Mouse (Mus musculus) neutrophil, adult 5-6 weeks (primary cell): ENCODE data around the gene Eif2b2. TPM values are rescaled to one million over a fixed set of nuclear protein-coding genes. Genes with fewer than 3 reads are reported as not detected.

ENCODE experiments used
- ATAC-seq: fragments of 151-379, 151-347 bp; 2 replicates; pipeline ENCODE4 v1.8.0; 2017; ENCODE audit warnings: mild to moderate bottlenecking, moderate TSS enrichment; ENCODE audit not compliant: insufficient number of reproducible peaks, poor library complexity, low FRiP score, severe bottlenecking; ENCODE audit errors: extremely low read depth
- total RNA-seq: library from RNA; stranded (forward); fragments of 200-1000 nt; gene quantifications from 2 replicates; pipeline ENCODE4 v1.2.3, GENCODE M21; 2017

Gene Eif2b2
- total RNA-seq, 1 experiment from 2014 or later: 55.7 TPM

GRCm38 (mm10) chr12:85227227-85227626 lies 7.9 kb downstream of the Eif2b2 start:
- no peak for ATAC-seq

GRCm38 (mm10) chr12:85227876-85228599 lies 8.8 kb downstream of the Eif2b2 start:
- no peak for ATAC-seq

GRCm38 (mm10) chr12:85233376-85234358 lies 14.4 kb downstream of the Eif2b2 start:
- no peak for ATAC-seq

GRCm38 (mm10) chr12:85237553-85237952 lies 18.3 kb downstream of the Eif2b2 start:
- ATAC-seq: no peak

- no peak for ATAC-seq
Measured at GRCm38 (mm10) chr12:85252083-85252482, 32.8 kb downstream of the Eif2b2 start.

- ATAC-seq: no peak
Measured at GRCm38 (mm10) chr12:85256074-85256751, 36.9 kb downstream of the Eif2b2 start.

GRCm38 (mm10) chr12:85257008-85257639 lies 37.8 kb downstream of the Eif2b2 start:
- peak; percentile 30; the same call in 1 of the 2 replicates for ATAC-seq

GRCm38 (mm10) chr12:85262489-85262888 lies 43.2 kb downstream of the Eif2b2 start:
- ATAC-seq: no peak

- no peak for ATAC-seq
Measured at GRCm38 (mm10) chr12:85263190-85263589, 43.9 kb downstream of the Eif2b2 start.

- no peak for ATAC-seq
Measured at GRCm38 (mm10) chr12:85264531-85264930, 45.2 kb downstream of the Eif2b2 start.

GRCm38 (mm10) chr12:85264940-85265339 lies 45.7 kb downstream of the Eif2b2 start:
- no peak for ATAC-seq

- no peak for ATAC-seq
Measured at GRCm38 (mm10) chr12:85266248-85266647, 47.0 kb downstream of the Eif2b2 start.

GRCm38 (mm10) chr12:85269821-85270220 lies 50.5 kb downstream of the Eif2b2 start:
- no peak for ATAC-seq

- peak; percentile 82 for ATAC-seq
Measured at GRCm38 (mm10) chr12:85270319-85270718, 51.0 kb downstream of the Eif2b2 start, which contains the start of gene Mlh3. Gene Mlh3, minus strand, starts transcription at chr12:85270599.

GRCm38 (mm10) chr12:85271132-85271842 lies 52.0 kb downstream of the Eif2b2 start:
- no peak for ATAC-seq

GRCm38 (mm10) chr12:85271843-85272206 lies 52.5 kb downstream of the Eif2b2 start:
- ATAC-seq: no peak

- no peak for ATAC-seq
Measured at GRCm38 (mm10) chr12:85273508-85273907, 54.2 kb downstream of the Eif2b2 start.
